Mouse (Mus musculus) limb, embryonic 10.5 days (tissue): ENCODE measurements around the gene Krt2. TPM values are rescaled to one million over a fixed set of nuclear protein-coding genes. Genes with fewer than 3 reads are reported as not detected.

Source experiments
- polyA plus RNA-seq: library from polyadenylated mRNA; unstranded; fragments of >200 nt; fragmentation: Nextera tagmentation; extraction: Ambion mirVana; gene quantifications from 2 replicates; pipeline ENCODE4 v1.2.1, GENCODE M21; 2016

Gene Krt2
- polyA plus RNA-seq, 1 experiment from 2014 or later = not detected

Other genes starting within 250 kb of the Krt2 start
- 0.04 and 0.10 TPM in 2 replicates for gene Krt75, start 244.3 kb downstream of the Krt2 start, polyA plus RNA-seq
- not detected in 2 replicates for gene Gm5414, start 190.0 kb downstream of the Krt2 start, polyA plus RNA-seq
- gene Gm5478, start 170.8 kb downstream of the Krt2 start, polyA plus RNA-seq = not detected in 2 replicates
- not detected in 2 replicates for gene Krt6b, start 137.9 kb downstream of the Krt2 start, polyA plus RNA-seq
- gene Krt6a, start 123.9 kb downstream of the Krt2 start, polyA plus RNA-seq = 0.13 TPM in 1 of 2 replicates, not detected in the other
- gene Krt5, start 105.3 kb downstream of the Krt2 start, polyA plus RNA-seq = 19.1 and 40.4 TPM in 2 replicates
- gene Krt71, start 75.1 kb downstream of the Krt2 start, polyA plus RNA-seq = not detected in 2 replicates
- gene Krt72, start 31.7 kb downstream of the Krt2 start, polyA plus RNA-seq = not detected in 2 replicates
- gene Krt73, start 15.8 kb downstream of the Krt2 start, polyA plus RNA-seq = not detected in 2 replicates
- 0.59 and 0.96 TPM in 2 replicates for gene Krt1, start 32.6 kb upstream of the Krt2 start, polyA plus RNA-seq
- gene Krt77, start 51.5 kb upstream of the Krt2 start, polyA plus RNA-seq = not detected in 2 replicates
- gene Krt76, start 74.8 kb upstream of the Krt2 start, polyA plus RNA-seq = not detected in 2 replicates
- gene Krt4, start 106.6 kb upstream of the Krt2 start, polyA plus RNA-seq = not detected in 2 replicates
- not detected in 2 replicates for gene Krt79, start 122.2 kb upstream of the Krt2 start, polyA plus RNA-seq
- 0.08 TPM in 1 of 2 replicates, not detected in the other for gene Krt78, start 136.1 kb upstream of the Krt2 start, polyA plus RNA-seq
- 29.3 and 42.6 TPM in 2 replicates for gene Krt8, start 186.3 kb upstream of the Krt2 start, polyA plus RNA-seq
- gene Krt18, start 210.0 kb upstream of the Krt2 start, polyA plus RNA-seq = 33.4 and 49.5 TPM in 2 replicates